Mouse (Mus musculus): ENCODE measurements around the gene Rfc1. TPM values are rescaled to one million over a fixed set of nuclear protein-coding genes. Genes with fewer than 3 reads are reported as not detected.
"Not testable (repeated sequence)": the region's sequence is repeated elsewhere in the genome, so short reads cannot be mapped to it uniquely, and the experiment has no call there.

Rfc1 gene
- polyA plus RNA-seq, 1 experiment from 2014 or later: 68.5 TPM

DNA sequence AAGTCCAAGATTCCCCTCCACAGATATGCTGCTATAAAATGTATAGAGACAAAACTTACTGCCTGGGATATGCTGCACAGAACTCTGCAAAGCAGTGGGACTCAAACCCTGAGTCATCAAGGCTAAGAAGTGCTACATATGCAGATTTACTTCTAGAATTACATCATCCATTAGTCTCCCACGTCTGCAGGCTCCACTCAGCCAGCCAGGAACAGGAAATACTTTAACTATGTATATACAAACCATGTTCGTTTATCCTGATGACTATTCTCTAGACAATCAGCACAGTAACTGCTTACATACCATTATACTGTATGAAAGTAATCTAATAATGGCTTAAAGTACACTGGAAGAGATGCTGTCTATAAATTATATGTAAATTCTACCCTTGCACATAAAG is 41.2 kb downstream of the Rfc1 start:
- Histone ChIP-seq H3K9me3 (replicated peaks) (no peaks in the 10 kb centered on the region), H3K27me3 (no peaks in the 10 kb centered on the region), H3K27ac (no peak overlapping the region), H3K4me3 (no peak overlapping the region), H3K4me1 (no peaks in the 10 kb centered on the region), H3K4me2 (replicated peaks) (no peak overlapping the region), H3K36me3 (peaks cover 40% of the 10 kb centered on the region), H3K9ac (no peak overlapping the region)
- WGBS: 75% methylated on average over 2 of the region's 2 CpGs
- ATAC-seq (ENCODE audit: low FRiP score): no peak

- H3K9ac ChIP-seq: no peak overlapping the region
- no peaks in the 10 kb centered on the region for H3K4me1 ChIP-seq
- H3K27ac ChIP-seq: no peak overlapping the region
- 98% methylated on average over 6 of the region's 6 CpGs for WGBS
- H3K36me3 ChIP-seq: peaks cover 38% of the 10 kb centered on the region
- no peak for ATAC-seq (ENCODE audit: low FRiP score)
- no peaks in the 10 kb centered on the region for H3K9me3 ChIP-seq (replicated peaks)
- no peaks in the 10 kb centered on the region for H3K27me3 ChIP-seq
- H3K4me3 ChIP-seq: no peak overlapping the region
- H3K4me2 ChIP-seq (replicated peaks): no peak overlapping the region
Observed at GRCm38 (mm10) chr5:65293627-65294026, 41.8 kb downstream of the Rfc1 start.

DNA sequence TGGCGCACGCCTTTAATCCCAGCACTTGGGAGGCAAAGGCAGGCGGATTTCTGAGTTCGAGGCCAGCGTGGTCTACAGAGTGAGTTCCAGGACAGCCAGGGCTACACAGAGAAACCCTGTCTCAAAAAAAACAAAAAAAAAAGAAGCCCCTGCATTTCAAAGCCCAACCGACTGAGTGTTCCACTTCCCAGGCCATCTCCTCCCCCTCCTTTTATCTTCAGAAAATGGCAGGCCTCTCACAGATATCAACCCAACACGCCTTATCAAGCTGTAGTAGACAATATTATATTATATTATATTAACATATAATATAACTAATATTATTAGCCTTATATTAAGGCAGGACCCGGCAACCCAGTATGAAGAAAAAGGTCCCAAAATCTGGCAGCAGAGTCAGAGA is 46.5 kb downstream of the Rfc1 start:
- 90% methylated on average over 8 of the region's 8 CpGs for WGBS
- not testable (repeated sequence) for H3K9me3 ChIP-seq (replicated peaks); H3K27ac ChIP-seq; H3K4me2 ChIP-seq (replicated peaks); H3K4me3 ChIP-seq; H3K4me1 ChIP-seq; H3K27me3 ChIP-seq; ATAC-seq (ENCODE audit: low FRiP score); H3K9ac ChIP-seq
- H3K36me3 ChIP-seq: peaks cover 53% of the 10 kb centered on the region

DNA sequence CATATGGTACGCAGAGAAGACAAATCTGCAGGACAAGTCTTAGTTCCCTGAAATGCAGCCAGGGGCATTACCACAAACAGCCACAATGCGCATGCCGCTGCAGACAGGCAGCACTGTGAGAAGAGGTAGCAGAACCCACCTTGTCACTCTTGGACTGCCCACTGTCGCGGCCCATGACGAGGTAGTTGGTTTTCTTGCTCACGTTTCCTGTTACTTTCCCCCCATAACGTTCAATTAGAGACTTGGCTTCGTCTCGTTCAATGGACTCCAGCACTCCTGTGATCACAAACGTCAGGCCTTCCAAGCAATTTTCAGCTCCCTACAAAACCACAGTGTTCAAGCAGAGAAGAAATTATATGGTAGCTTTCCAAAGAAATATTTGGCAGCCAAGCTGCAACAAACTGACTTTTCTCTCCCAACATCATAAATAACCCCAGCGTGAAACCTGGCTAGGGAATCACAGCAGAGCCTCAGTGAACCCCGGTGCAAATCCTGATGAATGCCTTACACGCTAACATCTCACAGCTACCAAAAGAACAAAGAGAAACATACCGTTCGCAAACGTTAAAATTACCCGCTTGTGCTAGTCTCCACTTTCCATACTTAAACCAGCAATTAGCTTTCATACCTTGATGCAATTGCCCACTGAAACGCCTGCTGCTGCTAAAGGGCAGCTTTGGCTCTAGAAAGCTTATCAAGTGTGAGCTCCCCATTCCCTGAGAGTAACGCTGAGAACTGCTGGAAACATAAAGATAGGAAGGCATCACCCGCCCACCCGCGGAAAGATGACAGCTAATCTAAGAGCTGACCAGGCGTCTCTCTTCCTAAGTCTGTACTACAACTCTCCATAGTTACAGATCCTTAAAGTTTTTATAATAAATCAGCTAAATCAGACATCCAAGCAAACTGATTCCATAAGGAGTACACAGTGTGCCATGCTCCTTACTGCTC is 47.4 kb downstream of the Rfc1 start:
- Histone ChIP-seq H3K27me3 (no peaks in the 10 kb centered on the region), H3K9me3 (replicated peaks) (0 out of 2 replicates have a peak, but pooled peaks cover 3% of the 10 kb centered on the region), H3K4me2 (replicated peaks) (no peak overlapping the region), H3K9ac (no peak overlapping the region), H3K4me3 (no peak overlapping the region), H3K27ac (no peak overlapping the region), H3K4me1 (no peaks in the 10 kb centered on the region), H3K36me3 (peaks cover 48% of the 10 kb centered on the region)
- WGBS: 94% methylated on average over 24 of the region's 24 CpGs
- no peak for ATAC-seq (ENCODE audit: low FRiP score)

GRCm38 (mm10) chr5:65284171-65284570 is 51.3 kb downstream of the Rfc1 start:
- ATAC-seq (ENCODE audit: low FRiP score): no peak
- 0 out of 2 replicates have a peak, but pooled peaks cover 3% of the 10 kb centered on the region for H3K9me3 ChIP-seq (replicated peaks)
- peaks cover 35% of the 10 kb centered on the region for H3K36me3 ChIP-seq
- WGBS: 90% methylated on average over 3 of the region's 3 CpGs
- no peak overlapping the region for H3K4me3 ChIP-seq
- no peaks in the 10 kb centered on the region for H3K27me3 ChIP-seq
- H3K27ac ChIP-seq: no peak overlapping the region
- no peaks in the 10 kb centered on the region for H3K4me1 ChIP-seq
- H3K4me2 ChIP-seq (replicated peaks): no peak overlapping the region
- H3K9ac ChIP-seq: no peak overlapping the region

- no peak overlapping the region for H3K4me3 ChIP-seq
- peaks cover 43% of the 10 kb centered on the region for H3K36me3 ChIP-seq
- no peak overlapping the region for H3K4me2 ChIP-seq (replicated peaks)
- whole genome bisulfite sequencing: 91% methylated on average over 3 of the region's 3 CpGs
- H3K9me3 ChIP-seq (replicated peaks): 0 out of 2 replicates have a peak, but pooled peaks cover 3% of the 10 kb centered on the region
- H3K4me1 ChIP-seq: no peaks in the 10 kb centered on the region
- H3K9ac ChIP-seq: no peak overlapping the region
- no peak overlapping the region for H3K27ac ChIP-seq
- no peaks in the 10 kb centered on the region for H3K27me3 ChIP-seq
- no peak for ATAC-seq (ENCODE audit: low FRiP score)
Observed at GRCm38 (mm10) chr5:65281216-65281615, 54.3 kb downstream of the Rfc1 start.

GRCm38 (mm10) chr5:65279133-65279651 is 56.3 kb downstream of the Rfc1 start:
- no peak for ATAC-seq (ENCODE audit: low FRiP score)
- no peak overlapping the region for H3K4me2 ChIP-seq (replicated peaks)
- no peak overlapping the region for H3K4me3 ChIP-seq
- H3K9me3 ChIP-seq (replicated peaks): 0 out of 2 replicates have a peak, but pooled peaks cover under 1% of the 10 kb centered on the region
- peaks cover 40% of the 10 kb centered on the region for H3K36me3 ChIP-seq
- no peaks in the 10 kb centered on the region for H3K4me1 ChIP-seq
- no peaks in the 10 kb centered on the region for H3K27me3 ChIP-seq
- H3K27ac ChIP-seq: no peak overlapping the region
- WGBS: 92% methylated on average over 6 of the region's 6 CpGs
- H3K9ac ChIP-seq: no peak overlapping the region

DNA sequence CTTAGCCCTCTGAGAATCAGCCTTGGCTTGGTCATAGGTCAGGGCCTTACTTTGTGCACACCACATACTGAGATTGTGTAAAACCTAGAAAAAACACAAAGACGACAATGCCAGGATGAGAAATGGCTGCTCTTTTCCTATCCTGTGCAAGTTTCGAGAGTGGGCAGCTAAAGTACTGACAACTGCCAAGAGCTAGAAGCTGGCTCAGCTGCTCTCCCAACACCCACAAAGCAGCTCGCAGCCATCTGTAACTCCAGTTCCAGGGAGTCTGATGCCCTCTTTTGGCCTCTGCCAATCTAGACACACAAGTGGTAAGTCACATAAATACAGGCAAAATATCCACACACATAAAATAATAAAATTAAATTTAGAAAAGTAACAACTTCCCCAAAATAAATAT is 61.5 kb downstream of the Rfc1 start:
- ATAC-seq (ENCODE audit: low FRiP score): no peak
- Histone ChIP-seq H3K27me3 (no peaks in the 10 kb centered on the region), H3K9me3 (replicated peaks) (no peaks in the 10 kb centered on the region), H3K4me3 (no peak overlapping the region), H3K36me3 (peaks cover 56% of the 10 kb centered on the region), H3K4me1 (no peaks in the 10 kb centered on the region), H3K27ac (no peak overlapping the region), H3K4me2 (replicated peaks) (no peak overlapping the region), H3K9ac (no peak overlapping the region)
- WGBS: 93% methylated on average over 3 of the region's 3 CpGs

- no peak overlapping the region for H3K4me3 ChIP-seq
- no peaks in the 10 kb centered on the region for H3K27me3 ChIP-seq
- no peak overlapping the region for H3K9ac ChIP-seq
- ATAC-seq (ENCODE audit: low FRiP score): no peak
- H3K36me3 ChIP-seq: peaks cover 57% of the 10 kb centered on the region
- no peaks in the 10 kb centered on the region for H3K4me1 ChIP-seq
- H3K4me2 ChIP-seq (replicated peaks): no peak overlapping the region
- H3K9me3 ChIP-seq (replicated peaks): no peaks in the 10 kb centered on the region
- no peak overlapping the region for H3K27ac ChIP-seq
- 90% methylated on average over 14 of the region's 14 CpGs for WGBS
Observed at GRCm38 (mm10) chr5:65257910-65258505, 77.5 kb downstream of the Rfc1 start.

DNA sequence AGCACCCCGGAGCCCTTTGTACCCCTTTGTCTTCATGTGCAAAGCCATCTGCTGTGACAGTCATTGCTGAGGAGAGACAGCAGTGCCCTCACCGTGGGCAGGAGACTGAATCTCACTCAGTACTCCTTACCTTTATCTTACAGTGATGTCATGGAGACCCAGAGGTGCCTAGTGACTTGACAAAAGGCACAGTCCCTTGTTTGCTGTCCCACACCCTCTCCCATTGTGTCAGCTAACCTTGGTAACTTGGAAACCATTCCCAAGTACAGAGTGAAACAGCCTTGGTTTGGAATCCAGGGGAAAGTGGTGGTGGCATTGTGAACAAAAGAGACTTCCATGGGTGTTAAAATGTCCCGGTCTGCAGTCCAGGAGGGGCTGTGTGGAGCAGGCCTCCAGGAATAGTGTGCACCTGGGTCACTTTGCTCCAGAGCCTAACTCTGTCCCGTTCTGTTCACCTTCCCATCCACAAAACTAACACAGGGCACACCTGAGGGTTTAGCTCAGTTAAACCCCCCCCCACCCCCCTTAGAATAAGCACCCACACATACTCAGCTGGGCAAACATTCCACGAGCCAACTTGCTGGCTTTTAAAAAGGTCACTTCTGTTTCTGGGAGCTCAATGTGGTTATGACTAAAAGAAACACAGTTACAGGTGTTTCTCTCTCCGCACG is 85.2 kb downstream of the Rfc1 start:
- Histone ChIP-seq H3K36me3 (peaks cover 59% of the 10 kb centered on the region), H3K9me3 (replicated peaks) (no peaks in the 10 kb centered on the region), H3K27me3 (no peaks in the 10 kb centered on the region), H3K4me2 (replicated peaks) (no peak overlapping the region), H3K4me1 (no peaks in the 10 kb centered on the region), H3K4me3 (no peak overlapping the region), H3K9ac (no peak overlapping the region), H3K27ac (peak overlapping the region; percentile 30; the same call in 1 of the 2 replicates)
- 66% methylated on average over 7 of the region's 7 CpGs for WGBS
- no peak for ATAC-seq (ENCODE audit: low FRiP score)

GRCm38 (mm10) chr5:65247296-65247695 is 88.2 kb downstream of the Rfc1 start:
- 96% methylated on average over 3 of the region's 3 CpGs for WGBS
- H3K27ac ChIP-seq: no peak overlapping the region
- H3K27me3 ChIP-seq: no peaks in the 10 kb centered on the region
- no peak overlapping the region for H3K9ac ChIP-seq
- no peak for ATAC-seq (ENCODE audit: low FRiP score)
- no peak overlapping the region for H3K4me3 ChIP-seq
- no peak overlapping the region for H3K4me2 ChIP-seq (replicated peaks)
- H3K9me3 ChIP-seq (replicated peaks): no peaks in the 10 kb centered on the region
- H3K36me3 ChIP-seq: peaks cover 56% of the 10 kb centered on the region
- H3K4me1 ChIP-seq: no peaks in the 10 kb centered on the region

- H3K4me2 ChIP-seq (replicated peaks): no peak overlapping the region
- no peak overlapping the region for H3K9ac ChIP-seq
- no peak overlapping the region for H3K4me3 ChIP-seq
- no peaks in the 10 kb centered on the region for H3K27me3 ChIP-seq
- ATAC-seq (ENCODE audit: low FRiP score): no peak
- H3K36me3 ChIP-seq: peaks cover 42% of the 10 kb centered on the region
- H3K9me3 ChIP-seq (replicated peaks): no peaks in the 10 kb centered on the region
- H3K4me1 ChIP-seq: no peaks in the 10 kb centered on the region
- H3K27ac ChIP-seq: no peak overlapping the region
- 68% methylated on average over 5 of the region's 5 CpGs for WGBS
Observed at GRCm38 (mm10) chr5:65242740-65243139, 92.7 kb downstream of the Rfc1 start.
